Mouse (Mus musculus) MEL (cell line): ENCODE data around the gene Prr5.
A peak's percentile ranks its signal among the peaks of the same experiment; 100 is the strongest.

Experiments used
- CTCF ChIP-seq, 3 experiments: IDR thresholded peaks in 2 of 3; conservative IDR thresholded peaks in 1 of 3; 2 replicates each; pipeline ENCODE4 v1.5.1; 2011 to 2012; ENCODE audit warnings: low read length in 3 of 3, low read depth in 2 of 3, mild to moderate bottlenecking in 2 of 3, improper control_type of control experiment in 1 of 3, inconsistent platforms in 1 of 3, mixed read lengths in 1 of 3, moderate library complexity in 1 of 3; ENCODE audit not compliant: control insufficient read depth in 1 of 3, insufficient read depth in 1 of 3, poor library complexity in 1 of 3, severe bottlenecking in 1 of 3
- EP300 ChIP-seq, 2 experiments: IDR thresholded peaks; 2 replicates each; pipeline ENCODE4 v1.6.1; 2011; ENCODE audit warnings: improper control_type of control experiment in 2 of 2, low read length in 2 of 2, low read depth in 1 of 2, mild to moderate bottlenecking in 1 of 2
- GABPA ChIP-seq: IDR thresholded peaks from 2 replicates; pipeline ENCODE4 v1.6.1; 2012; ENCODE audit warnings: low read depth, mild to moderate bottlenecking, inconsistent platforms, low read length, improper control_type of control experiment, moderate library complexity
- POLR2A ChIP-seq, 2 experiments: IDR thresholded peaks; 2 replicates each; pipeline ENCODE4 v1.6.1; 2011 to 2012; ENCODE audit warnings: low read length in 2 of 2, mild to moderate bottlenecking in 2 of 2, control low read depth in 1 of 2, improper control_type of control experiment in 1 of 2, low read depth in 1 of 2, moderate library complexity in 1 of 2; ENCODE audit not compliant: control insufficient read depth in 1 of 2, insufficient read depth in 1 of 2, poor library complexity in 1 of 2
- SIN3A ChIP-seq: IDR thresholded peaks from 2 replicates; pipeline ENCODE4 v1.6.1; 2012; ENCODE audit warnings: low read length, improper control_type of control experiment, inconsistent platforms

DNA sequence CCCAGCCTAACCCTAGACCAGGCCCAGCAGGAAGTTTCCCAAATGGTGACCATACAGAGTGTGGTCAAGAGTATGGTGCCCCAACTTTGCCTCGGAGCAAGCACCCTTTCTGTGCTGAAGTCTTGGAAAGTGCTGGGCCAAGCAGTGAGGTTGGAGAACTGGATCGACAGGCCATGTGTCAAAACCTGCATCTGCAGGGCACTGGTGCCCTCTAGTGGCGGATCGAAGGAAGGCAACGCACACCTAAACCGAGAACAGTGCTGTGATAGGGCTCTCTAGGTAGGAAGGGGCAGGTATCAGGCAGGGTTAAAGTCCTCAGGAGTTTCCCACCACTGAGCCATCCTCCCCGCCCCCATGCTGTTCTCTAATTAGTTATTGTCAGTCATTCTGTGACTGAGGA, 37.9 kb upstream of the Prr5 start:
- TF ChIP-seq POLR2A (IDR thresholded peaks at IDR 0.05; ENCODE audit: control insufficient read depth in 1 of 2, insufficient read depth in 1 of 2, low read depth in 1 of 2, low read length in 2 of 2, poor library complexity in 1 of 2), result no peak
- TF ChIP-seq GABPA, result no peak
- TF ChIP-seq SIN3A, result no peak
- TF ChIP-seq CTCF (IDR thresholded peaks at IDR 0.05 in 2 of 3, conservative IDR thresholded peaks at IDR 0.05 in 1 of 3; ENCODE audit: control insufficient read depth in 1 of 3, insufficient read depth in 1 of 3, low read depth in 2 of 3, low read length in 3 of 3, poor library complexity in 1 of 3, severe bottlenecking in 1 of 3), result peak; percentile 89 to 94 (median 93)
- TF ChIP-seq EP300 (IDR thresholded peaks at IDR 0.05; ENCODE audit: low read depth in 1 of 2, low read length in 2 of 2), result no peak
